Mouse (Mus musculus) cerebellum, adult 8-10 months (tissue): ENCODE measurements around the gene Cyp2j6.
"Not testable (repeated sequence)": the region's sequence is repeated elsewhere in the genome, so short reads cannot be mapped to it uniquely, and the experiment has no call there.

ENCODE experiments used
- DNase-seq: peaks from one replicate; pipeline ENCODE4 v3.0.0; 2022

Gene Cyp2j6

GRCm38 (mm10) chr4:96553133-96553819 lies at the start of gene Cyp2j6:
Gene Cyp2j6, minus strand, starts transcription at chr4:96553661.
- peak; percentile 1 for DNase-seq

- DNase-seq: peak; percentile 21
These were observed 38.3 kb upstream of the Cyp2j6 start for GRCm38 (mm10) chr4:96591791-96592150.

GRCm38 (mm10) chr4:96590911-96591790 lies 37.7 kb upstream of the Cyp2j6 start, which contains the start of gene Cyp2j9:
Gene Cyp2j9, minus strand, starts transcription at chr4:96591578.
- DNase-seq: peak; percentile 12

GRCm38 (mm10) chr4:96581425-96582088 lies 28.1 kb upstream of the Cyp2j6 start:
- no peak for DNase-seq

- DNase-seq: not testable (repeated sequence)
These were observed 26.9 kb upstream of the Cyp2j6 start for GRCm38 (mm10) chr4:96580351-96580750.

GRCm38 (mm10) chr4:96569442-96569841 lies 16.0 kb upstream of the Cyp2j6 start:
- DNase-seq: no peak

GRCm38 (mm10) chr4:96567988-96568387 lies 14.5 kb upstream of the Cyp2j6 start:
- no peak for DNase-seq

GRCm38 (mm10) chr4:96565808-96566207 lies 12.3 kb upstream of the Cyp2j6 start:
- no peak for DNase-seq

- no peak for DNase-seq
These were observed 7.0 kb upstream of the Cyp2j6 start for GRCm38 (mm10) chr4:96560464-96560863.

- no peak for DNase-seq
These were observed 6.3 kb upstream of the Cyp2j6 start for GRCm38 (mm10) chr4:96559781-96560180.

GRCm38 (mm10) chr4:96551619-96552018 lies 1.8 kb downstream of the Cyp2j6 start:
- no peak for DNase-seq

GRCm38 (mm10) chr4:96545976-96546375 lies 7.5 kb downstream of the Cyp2j6 start:
- no peak for DNase-seq

GRCm38 (mm10) chr4:96525772-96526171 lies 27.7 kb downstream of the Cyp2j6 start:
- no peak for DNase-seq

GRCm38 (mm10) chr4:96522256-96522655 lies 31.2 kb downstream of the Cyp2j6 start:
- DNase-seq: no peak

GRCm38 (mm10) chr4:96510083-96510482 lies 43.4 kb downstream of the Cyp2j6 start:
- DNase-seq: no peak

- no peak for DNase-seq
These were observed 46.2 kb downstream of the Cyp2j6 start, which contains the start of gene Cyp2j8 for GRCm38 (mm10) chr4:96507286-96507685. Gene Cyp2j8, minus strand, starts transcription at chr4:96507386.
